Mouse (Mus musculus): ENCODE measurements around the gene Rnd1. TPM values are rescaled to one million over a fixed set of nuclear protein-coding genes. Genes with fewer than 3 reads are reported as not detected.

Rnd1 gene
- total and polyA plus RNA-seq, 3 experiments = 1.1 to 2.6 (median 1.3) TPM

DNA sequence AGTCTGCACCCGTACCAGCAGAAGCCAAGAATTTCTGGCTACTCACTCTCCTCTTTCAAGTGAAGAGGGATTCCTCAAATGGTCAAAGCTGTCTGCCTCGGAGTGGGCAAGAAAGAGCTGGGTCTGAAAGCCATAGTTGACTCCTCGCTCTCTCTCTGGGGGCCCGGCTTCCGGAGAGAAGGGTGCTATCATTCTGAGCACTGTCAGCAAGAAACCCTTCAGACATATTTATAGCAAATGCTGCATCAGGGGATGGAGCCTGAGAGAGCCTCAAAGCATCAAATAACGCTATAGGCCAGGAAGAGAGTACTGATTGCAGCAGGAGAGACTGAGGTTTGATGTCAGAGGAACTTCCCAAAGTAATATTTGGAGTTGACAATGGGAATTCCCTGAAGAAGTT lies 47.8 kb downstream of the Rnd1 start:
- H3K79me2 ChIP-seq (replicated peaks; ENCODE audit: control insufficient read depth, insufficient read depth, low read length) = no peaks in the 10 kb centered on the region

DNA sequence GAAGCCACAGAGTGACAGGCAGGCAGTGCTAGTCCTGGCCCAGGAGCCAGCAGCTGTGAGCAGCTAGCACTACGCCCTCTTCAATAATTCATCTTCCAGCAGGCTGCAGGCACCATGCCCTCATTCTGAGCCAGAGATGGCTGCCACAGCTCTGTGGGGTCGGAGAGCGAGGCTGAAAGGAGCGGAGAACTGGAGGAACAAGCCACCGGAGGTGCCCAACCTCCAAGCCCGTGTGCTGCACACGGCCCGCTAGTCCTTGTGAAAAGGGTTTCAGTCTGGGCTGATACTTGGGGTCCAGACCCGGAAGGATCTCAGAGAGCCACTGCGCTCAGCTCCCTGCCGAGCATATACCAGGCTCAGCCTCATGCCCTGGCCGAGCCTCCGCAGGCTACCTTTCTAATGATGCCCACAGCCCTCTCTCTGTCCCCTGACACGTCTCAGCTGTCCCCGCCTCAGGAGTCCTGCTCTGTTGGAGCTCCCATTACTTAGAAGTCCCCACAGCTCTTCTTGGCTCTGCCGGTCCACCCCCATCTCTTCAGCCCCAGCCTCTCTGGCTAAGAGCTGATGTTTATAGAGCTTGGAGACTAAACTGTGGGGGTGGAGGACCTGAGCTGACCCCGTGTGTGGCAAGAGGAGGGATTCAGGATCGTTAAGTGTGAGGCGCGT lies 48.5 kb downstream of the Rnd1 start:
- Histone ChIP-seq H3K9ac (ENCODE audit: low read depth, low read length) (no peak overlapping the region), H3K27me3 (ENCODE audit: control insufficient read depth, insufficient read depth, low read length) (peaks cover 5% of the 10 kb centered on the region; the same call in 1 of the 2 replicates), H3K27ac (no peak overlapping the region), H3K79me2 (replicated peaks; ENCODE audit: control insufficient read depth, insufficient read depth, low read length) (no peaks in the 10 kb centered on the region), H3K4me3 (no peak overlapping the region), H3K36me3 (ENCODE audit: control insufficient read depth, insufficient read depth, low read length) (no peaks in the 10 kb centered on the region), H3K4me1 (ENCODE audit: control insufficient read depth, insufficient read depth, low read length) (peaks cover 4% of the 10 kb centered on the region; the same call in 1 of the 2 replicates)
- 25% methylated on average over 20 of the region's 20 CpGs for WGBS
- DNase-seq = no peak
- intact Hi-C loops (cut with DNase I) = no loop called here
- no peak for TF ChIP-seq POLR2A (IDR thresholded peaks at IDR 0.05; ENCODE audit: insufficient read depth, low read depth, low read length)
- TF ChIP-seq CTCF (IDR thresholded peaks at IDR 0.05) = no peak
- TF ChIP-seq EP300 (IDR thresholded peaks at IDR 0.05; ENCODE audit: insufficient read depth, low read depth, low read length) = no peak

More for the DNA sequence above, 47.8 kb downstream of the Rnd1 start:
- no peak for TF ChIP-seq POLR2A (IDR thresholded peaks at IDR 0.05; ENCODE audit: insufficient read depth, low read depth, low read length)
- no peak overlapping the region for H3K4me3 ChIP-seq
- no peaks in the 10 kb centered on the region for H3K36me3 ChIP-seq (ENCODE audit: control insufficient read depth, insufficient read depth, low read length)
- H3K9ac ChIP-seq (ENCODE audit: low read depth, low read length) = no peak overlapping the region
- peaks cover 5% of the 10 kb centered on the region; the same call in 1 of the 2 replicates for H3K4me1 ChIP-seq (ENCODE audit: control insufficient read depth, insufficient read depth, low read length)
- intact Hi-C loops (cut with DNase I) = no loop called here
- DNase-seq = no peak
- WGBS = 44% methylated on average over 6 of the region's 6 CpGs
- H3K27me3 ChIP-seq (ENCODE audit: control insufficient read depth, insufficient read depth, low read length) = peaks cover 5% of the 10 kb centered on the region; the same call in 1 of the 2 replicates
- no peak overlapping the region for H3K27ac ChIP-seq

DNA sequence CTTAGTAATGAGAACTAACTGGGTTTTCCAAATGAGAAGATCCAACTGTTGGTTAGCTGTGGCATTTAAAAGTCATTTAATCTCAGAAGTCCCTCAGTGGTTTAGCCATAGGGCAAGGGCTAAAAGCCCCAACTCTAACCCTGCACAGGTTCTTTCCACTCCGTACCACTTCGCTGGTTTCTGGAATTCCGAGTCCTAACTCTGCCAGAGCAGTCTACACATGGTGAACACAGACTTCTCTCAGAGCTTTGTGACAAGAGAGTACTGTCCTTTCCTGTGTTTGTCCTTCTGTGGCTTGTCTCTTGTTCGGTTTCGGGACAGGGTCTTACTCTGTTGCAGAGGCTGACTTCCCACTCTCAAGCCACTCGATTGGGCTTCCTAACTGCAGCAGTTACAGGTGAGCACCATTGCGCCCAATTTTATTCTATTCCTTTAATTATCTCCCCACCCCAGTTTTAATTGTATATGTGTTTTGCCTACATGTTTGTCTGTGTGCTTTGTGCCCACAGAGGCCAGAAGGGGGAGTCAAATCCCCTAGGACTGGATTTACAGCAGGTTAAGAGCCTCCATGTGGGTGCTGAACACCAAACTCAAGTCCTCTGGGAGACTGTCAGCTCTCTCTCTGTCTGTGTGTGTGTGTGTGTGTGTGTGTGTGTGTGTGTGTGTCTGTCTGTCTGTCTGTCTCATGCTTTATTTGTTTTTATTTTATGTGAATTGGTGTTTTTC lies 50.6 kb downstream of the Rnd1 start:
- no peaks in the 10 kb centered on the region for H3K36me3 ChIP-seq (ENCODE audit: control insufficient read depth, insufficient read depth, low read length)
- H3K27ac ChIP-seq = no peak overlapping the region
- TF ChIP-seq CTCF (IDR thresholded peaks at IDR 0.05) = no peak
- TF ChIP-seq EP300 (IDR thresholded peaks at IDR 0.05; ENCODE audit: insufficient read depth, low read depth, low read length) = no peak
- TF ChIP-seq POLR2A (IDR thresholded peaks at IDR 0.05; ENCODE audit: insufficient read depth, low read depth, low read length) = no peak
- 60% methylated on average over 7 of the region's 7 CpGs for WGBS
- intact Hi-C loops (cut with DNase I) = no loop called here
- DNase-seq = no peak
- H3K4me1 ChIP-seq (ENCODE audit: control insufficient read depth, insufficient read depth, low read length) = peaks cover under 1% of the 10 kb centered on the region; the same call in 1 of the 2 replicates
- H3K27me3 ChIP-seq (ENCODE audit: control insufficient read depth, insufficient read depth, low read length) = peaks cover 3% of the 10 kb centered on the region; the same call in 1 of the 2 replicates
- no peak overlapping the region for H3K9ac ChIP-seq (ENCODE audit: low read depth, low read length)
- no peak overlapping the region for H3K4me3 ChIP-seq
- H3K79me2 ChIP-seq (replicated peaks; ENCODE audit: control insufficient read depth, insufficient read depth, low read length) = no peaks in the 10 kb centered on the region

- DNase-seq = no peak
- no peak for TF ChIP-seq POLR2A (IDR thresholded peaks at IDR 0.05; ENCODE audit: insufficient read depth, low read depth, low read length)
- TF ChIP-seq EP300 (IDR thresholded peaks at IDR 0.05; ENCODE audit: insufficient read depth, low read depth, low read length) = no peak
- no peak for TF ChIP-seq CTCF (IDR thresholded peaks at IDR 0.05)
- peaks cover 2% of the 10 kb centered on the region; the same call in 1 of the 2 replicates for H3K27me3 ChIP-seq (ENCODE audit: control insufficient read depth, insufficient read depth, low read length)
These were observed 51.2 kb downstream of the Rnd1 start for GRCm38 (mm10) chr15:98626078-98626477.

GRCm38 (mm10) chr15:98623361-98623821 lies 53.9 kb downstream of the Rnd1 start:
- no peaks in the 10 kb centered on the region for H3K36me3 ChIP-seq (ENCODE audit: control insufficient read depth, insufficient read depth, low read length)
- H3K4me1 ChIP-seq (ENCODE audit: control insufficient read depth, insufficient read depth, low read length) = no peaks in the 10 kb centered on the region
- 55% methylated on average over 5 of the region's 5 CpGs for WGBS
- no peaks in the 10 kb centered on the region for H3K27me3 ChIP-seq (ENCODE audit: control insufficient read depth, insufficient read depth, low read length)
- H3K27ac ChIP-seq = no peak overlapping the region
- intact Hi-C loops (cut with DNase I) = no loop called here
- no peak overlapping the region for H3K4me3 ChIP-seq
- no peak for DNase-seq
- no peaks in the 10 kb centered on the region for H3K79me2 ChIP-seq (replicated peaks; ENCODE audit: control insufficient read depth, insufficient read depth, low read length)
- H3K9ac ChIP-seq (ENCODE audit: low read depth, low read length) = no peak overlapping the region
- TF ChIP-seq POLR2A (IDR thresholded peaks at IDR 0.05; ENCODE audit: insufficient read depth, low read depth, low read length) = no peak
- no peak for TF ChIP-seq CTCF (IDR thresholded peaks at IDR 0.05)
- TF ChIP-seq EP300 (IDR thresholded peaks at IDR 0.05; ENCODE audit: insufficient read depth, low read depth, low read length) = no peak

More at GRCm38 (mm10) chr15:98626078-98626477, 51.2 kb downstream of the Rnd1 start:
- H3K36me3 ChIP-seq (ENCODE audit: control insufficient read depth, insufficient read depth, low read length) = no peaks in the 10 kb centered on the region
- intact Hi-C loops (cut with DNase I) = no loop called here
- no peak overlapping the region for H3K27ac ChIP-seq
- no peaks in the 10 kb centered on the region for H3K79me2 ChIP-seq (replicated peaks; ENCODE audit: control insufficient read depth, insufficient read depth, low read length)
- no peak overlapping the region for H3K4me3 ChIP-seq
- H3K4me1 ChIP-seq (ENCODE audit: control insufficient read depth, insufficient read depth, low read length) = no peaks in the 10 kb centered on the region; the same call in 1 of the 2 replicates
- 3% methylated on average over 8 of the region's 8 CpGs for WGBS
- no peak overlapping the region for H3K9ac ChIP-seq (ENCODE audit: low read depth, low read length)

DNA sequence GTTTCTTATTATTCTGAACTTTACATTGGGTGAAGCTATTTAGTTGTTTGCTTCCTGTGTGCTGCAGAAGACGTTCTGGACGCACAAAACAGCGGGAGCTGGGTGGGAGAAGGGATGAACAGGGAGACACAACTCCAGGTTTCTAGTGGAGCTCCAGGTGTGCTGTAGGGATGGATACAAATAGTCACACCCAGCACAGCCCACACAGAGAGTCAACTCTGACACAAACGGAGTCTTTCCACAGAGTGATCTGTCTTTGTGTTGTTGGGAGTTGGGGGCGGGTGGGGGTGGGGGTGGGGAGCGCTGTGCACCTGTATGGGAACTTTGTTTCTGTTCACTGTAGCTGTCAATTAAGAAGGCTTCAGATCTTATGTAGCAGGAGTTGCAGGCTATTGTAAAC lies 54.5 kb downstream of the Rnd1 start:
- Histone ChIP-seq H3K4me3 (no peak overlapping the region), H3K27ac (no peak overlapping the region), H3K4me1 (ENCODE audit: control insufficient read depth, insufficient read depth, low read length) (no peaks in the 10 kb centered on the region), H3K9ac (ENCODE audit: low read depth, low read length) (no peak overlapping the region), H3K36me3 (ENCODE audit: control insufficient read depth, insufficient read depth, low read length) (no peaks in the 10 kb centered on the region), H3K79me2 (replicated peaks; ENCODE audit: control insufficient read depth, insufficient read depth, low read length) (no peaks in the 10 kb centered on the region), H3K27me3 (ENCODE audit: control insufficient read depth, insufficient read depth, low read length) (no peaks in the 10 kb centered on the region)
- no peak for TF ChIP-seq EP300 (IDR thresholded peaks at IDR 0.05; ENCODE audit: insufficient read depth, low read depth, low read length)
- no peak for TF ChIP-seq CTCF (IDR thresholded peaks at IDR 0.05)
- no peak for TF ChIP-seq POLR2A (IDR thresholded peaks at IDR 0.05; ENCODE audit: insufficient read depth, low read depth, low read length)
- WGBS = 45% methylated on average over 6 of the region's 6 CpGs
- intact Hi-C loops (cut with DNase I) = no loop called here
- DNase-seq = no peak

All from heart, adult 2 months (tissue).